In the genomic region with DNA sequence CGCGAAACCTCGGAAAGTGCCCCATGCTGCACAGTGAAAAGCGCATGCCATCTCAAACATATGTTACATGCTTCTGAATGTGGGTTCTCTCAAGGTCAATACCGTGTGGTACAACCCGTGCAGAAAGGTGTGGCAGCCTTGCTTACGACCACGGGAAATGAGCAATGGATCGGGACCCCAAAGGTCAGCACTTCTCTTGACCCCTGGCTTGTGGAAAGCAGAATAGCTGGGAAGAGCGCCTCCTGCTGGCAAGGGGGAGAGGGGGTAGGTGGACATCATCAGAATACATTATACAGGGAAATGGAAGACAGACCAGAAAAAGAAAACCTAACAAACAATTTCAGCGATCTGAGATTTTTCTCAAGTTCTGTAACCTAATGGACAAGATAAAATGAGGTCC, we compare ENCODE assay signal across 18 mouse cellular contexts. TPM values are rescaled to one million over a fixed set of nuclear protein-coding genes. Genes with fewer than 3 reads are reported as not detected.
A peak's percentile ranks its signal among the peaks of the same experiment; 100 is the strongest.
DNase-seq lines count a peak whose midpoint lies in the region; ATAC-seq and TF ChIP-seq lines count a peak whose summit lies in the region.
"Had no signal": no experiment of that assay in that cellular context is flagged by ENCODE, and none has a peak within 500 bp of the region (broad histone marks: within the 10 kb centered on the region; RNA-seq: fewer than 3 reads in every experiment).

No protein-coding gene starts in this region.

- CTCF ChIA-PET in Patski (lab: Charles Lee): no interaction called here

- POLR2A ChIA-PET in Patski (lab: Charles Lee): no interaction called here

- no peak overlapping the region for H3K4me3 ChIP-seq in left cerebral cortex, adult 2 months
- H3K4me3 ChIP-seq in thymus, adult 2 months (ENCODE audit: control insufficient read depth, insufficient read depth, low read length): no peak overlapping the region
- H3K4me3 ChIP-seq: embryonic facial prominence, embryonic 10.5 days; limb, embryonic 15.5 days; midbrain, embryonic 13.5 days had no signal

- no peak for DNase-seq in left cerebral cortex, adult 2 months (ENCODE audit: extremely low spot score in 1 of 2, low spot score in 2 of 2)
- DNase-seq in left cerebral cortex, adult 11 months (ENCODE audit: low spot score): no peak
- DNase-seq in thymus, adult 2 months: no peak
- no peak for DNase-seq in thymus, adult 18-20 months
- DNase-seq in Patski (ENCODE audit: low read depth, low spot score): no peak
- DNase-seq in retina, postnatal 1 day: no peak
- no peak for DNase-seq in adrenal gland, postnatal 36 days
- DNase-seq: adrenal gland, postnatal 25 days; cerebellum, postnatal 25 days; gastrocnemius, postnatal 10 days; heart, postnatal 10 days; kidney, adult 8-10 months had no signal

- in situ Hi-C loops in Patski (cut with MboI; ENCODE audit: low pct_unique_long_range_greater_than_20kb): no loop called here

- H3K27me3 ChIP-seq in thymus, adult 2 months (ENCODE audit: control insufficient read depth, insufficient read depth, low read length): no peaks in the 10 kb centered on the region
- no peaks in the 10 kb centered on the region for H3K27me3 ChIP-seq in Patski
- H3K27me3 ChIP-seq: limb, embryonic 15.5 days; midbrain, embryonic 13.5 days had no signal

- H3K4me1 ChIP-seq in thymus, adult 2 months (replicated peaks; ENCODE audit: control insufficient read depth, insufficient read depth, low read length): 0 out of 2 replicates have a peak, but pooled peaks cover 2% of the 10 kb centered on the region
- H3K4me1 ChIP-seq: embryonic facial prominence, embryonic 10.5 days; limb, embryonic 15.5 days; midbrain, embryonic 13.5 days had no signal

- 95% methylated on average over 11 of the region's 11 CpGs for WGBS in thymus, adult 2 months

- TF ChIP-seq CTCF in left cerebral cortex, adult 2 months (IDR thresholded peaks at IDR 0.05): peak; percentile 7
- peak; percentile 51; the same call in 1 of the 2 replicates for TF ChIP-seq CTCF in thymus, adult 2 months (IDR thresholded peaks at IDR 0.05; ENCODE audit: borderline replicate concordance, control insufficient read depth, extremely low read depth, insufficient read depth, low read length, poor library complexity)
- peak; percentile 40 for TF ChIP-seq CTCF in Patski (IDR thresholded peaks at IDR 0.05)

- no peak overlapping the region for H3K27ac ChIP-seq in left cerebral cortex, adult 2 months
- no peak overlapping the region for H3K27ac ChIP-seq in thymus, adult 2 months (ENCODE audit: control insufficient read depth, insufficient read depth, low read length)
- H3K27ac ChIP-seq: embryonic facial prominence, embryonic 10.5 days; hindbrain, embryonic 14.5 days; limb, embryonic 15.5 days; macrophage; midbrain, embryonic 13.5 days had no signal

- TF ChIP-seq POLR2A in thymus, adult 2 months (IDR thresholded peaks at IDR 0.05; ENCODE audit: control insufficient read depth, extremely low read depth, insufficient read depth, low read length, poor library complexity): no peak

- ATAC-seq in Patski: no peak
- ATAC-seq: forebrain, embryonic 16.5 days; midbrain, embryonic 13.5 days had no signal

- intact Hi-C loops in left cerebral cortex, adult 2 months (cut with DNase I): loop anchor here (5.0 kb wide), 1 partner anchor 60 kb away; no protein-coding TSS in a partner anchor

- no peaks in the 10 kb centered on the region for H3K36me3 ChIP-seq in thymus, adult 2 months (ENCODE audit: control insufficient read depth, insufficient read depth, low read length)
- H3K36me3 ChIP-seq: embryonic facial prominence, embryonic 10.5 days; limb, embryonic 15.5 days had no signal

RNA-seq across cellular contexts. Expression of gene Tbc1d8, which starts 19.2 kb away (rescaled TPM):
- 10 to 100 TPM; 18.3 to 20.2 TPM for total RNA-seq in left cerebral cortex, adult 2 months (2021)
- polyA plus RNA-seq in thymus, adult 2 months (2012; rRNA removed): 24.7 and 26.8 TPM in 2 replicates
- 3.0 TPM for polyA plus RNA-seq in Patski (2021)
- total RNA-seq in adrenal gland, postnatal 36 days (2021): 10 to 100 TPM in 1 of 2 experiments, 1 to 10 TPM in 1; 6.9 to 18.7 TPM

RNA-seq across cellular contexts. Expression of gene Cnot11, which starts 37.0 kb away (rescaled TPM):
- total RNA-seq in left cerebral cortex, adult 2 months (2021): 10 to 100 TPM; 22.8 to 26.4 TPM
- polyA plus RNA-seq in thymus, adult 2 months (2012; rRNA removed): 37.3 and 50.9 TPM in 2 replicates
- 29.1 TPM for polyA plus RNA-seq in Patski (2021)
- total RNA-seq in adrenal gland, postnatal 36 days (2021): 10 to 100 TPM; 20.0 to 20.3 TPM
